Mouse (Mus musculus) ES-CJ7 (cell line): ENCODE data around the gene Slc25a47.

ENCODE experiments used
- DNase-seq: peaks from one replicate; pipeline ENCODE4 v3.0.0; 2011; ENCODE audit warnings: low read depth, low spot score

The Slc25a47 gene

DNA sequence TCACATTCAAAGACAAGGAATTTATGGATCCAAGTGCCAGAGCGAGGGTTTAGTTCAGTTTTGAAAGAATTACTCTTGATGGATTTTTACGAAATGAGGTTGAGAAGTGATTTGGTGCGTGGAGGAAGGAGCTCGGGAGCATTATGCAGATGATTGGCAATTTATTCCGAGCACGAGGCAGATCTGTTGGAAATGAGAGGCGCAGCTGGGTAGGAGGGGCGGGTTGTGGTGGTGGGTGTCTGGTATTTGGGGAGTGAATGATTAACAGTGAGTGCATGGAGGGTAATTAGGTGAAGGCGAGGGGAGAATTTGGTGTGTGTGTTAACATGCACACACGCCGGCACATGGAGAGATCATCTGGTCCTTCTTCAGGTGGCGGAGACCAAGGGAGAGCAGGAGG lies 70.6 kb downstream of the Slc25a47 start:
- no peak for DNase-seq
